Mouse (Mus musculus) forebrain, embryonic 16.5 days (tissue): ENCODE results near the gene Srp68. TPM values are rescaled to one million over a fixed set of nuclear protein-coding genes. Genes with fewer than 3 reads are reported as not detected.
A peak's percentile ranks its signal among the peaks of the same experiment; 100 is the strongest.

ENCODE experiments used
- ATAC-seq: fragments of 200-750 bp; cut with Nextera tagmentation; 2 replicates; pipeline ENCODE4 v1.8.0; 2017; ENCODE audit warnings: mild to moderate bottlenecking, moderate library complexity
- H3K27ac ChIP-seq: fragments of 300-500 bp; sonication (generic); 2 replicates; pipeline ENCODE4 v1.5.1; 2014; ENCODE audit warnings: low read length, control low read depth
- H3K27me3 ChIP-seq: fragments of 300-500 bp; sonication (generic); replicated peaks from 2 replicates; pipeline ENCODE4 v1.6.1; 2014; ENCODE audit warnings: low read length; ENCODE audit not compliant: control insufficient read depth, insufficient read depth
- H3K36me3 ChIP-seq: fragments of 300-500 bp; sonication (generic); 2 replicates; pipeline ENCODE4 v1.6.1; 2014; ENCODE audit not compliant: control insufficient read depth, insufficient read depth
- H3K4me1 ChIP-seq: fragments of 300-500 bp; sonication (generic); replicated peaks from 2 replicates; pipeline ENCODE4 v1.6.1; 2014; ENCODE audit warnings: low read length; ENCODE audit not compliant: control insufficient read depth, insufficient read depth
- H3K4me2 ChIP-seq: fragments of 300-500 bp; sonication (generic); 2 replicates; pipeline ENCODE4 v1.6.1; 2014; ENCODE audit warnings: mild to moderate bottlenecking, low read length, control low read depth
- H3K4me3 ChIP-seq: fragments of 300-500 bp; sonication (generic); replicated peaks from 2 replicates; pipeline ENCODE4 v1.5.1; 2014; ENCODE audit warnings: mild to moderate bottlenecking, low read length, control low read depth
- H3K9ac ChIP-seq: fragments of 300-500 bp; sonication (generic); replicated peaks from 2 replicates; pipeline ENCODE4 v1.6.1; 2014; ENCODE audit warnings: low read depth, low read length, control low read depth
- H3K9me3 ChIP-seq: fragments of 300-500 bp; sonication (generic); 2 replicates; pipeline ENCODE4 v1.6.1; 2016; ENCODE audit warnings: low read length; ENCODE audit not compliant: control insufficient read depth
- WGBS: fragments of 180-500 bp; shearing (Covaris S2); extraction: QIAGEN DNeasy Blood & Tissue Kit; methylation state at CpG from one replicate; pipeline ENCODE4 v1.1.7; 2014; 5-methylcytosine and 5-hydroxymethylcytosine counted together
- polyA plus RNA-seq: library from polyadenylated mRNA; unstranded; fragments of >200 nt; fragmentation: Nextera tagmentation; extraction: Ambion mirVana; gene quantifications from 2 replicates; pipeline ENCODE4 v1.2.1, GENCODE M21; 2015

Gene Srp68
- polyA plus RNA-seq, 1 experiment from 2014 or later: 64.1 TPM

- Histone ChIP-seq H3K4me2 (no peak overlapping the region), H3K4me1 (peaks cover 5% of the 10 kb centered on the region), H3K27me3 (no peaks in the 10 kb centered on the region), H3K9me3 (no peaks in the 10 kb centered on the region), H3K36me3 (peaks cover 6% of the 10 kb centered on the region), H3K27ac (no peak overlapping the region), H3K4me3 (no peak overlapping the region), H3K9ac (no peak overlapping the region)
- ATAC-seq: no peak
- WGBS: 93% methylated on average over 3 of the region's 3 CpGs
Measured at GRCm38 (mm10) chr11:116203150-116203549, 70.9 kb downstream of the Srp68 start.

- peaks cover 5% of the 10 kb centered on the region; the same call in 1 of the 2 replicates for H3K36me3 ChIP-seq
- H3K27ac ChIP-seq: no peak overlapping the region
- peaks cover 13% of the 10 kb centered on the region for H3K4me1 ChIP-seq
- no peak overlapping the region for H3K4me3 ChIP-seq
- no peaks in the 10 kb centered on the region for H3K9me3 ChIP-seq
- H3K27me3 ChIP-seq: no peaks in the 10 kb centered on the region
- WGBS: 90% methylated on average over 2 of the region's 2 CpGs
- ATAC-seq: no peak
- no peak overlapping the region for H3K9ac ChIP-seq
- no peak overlapping the region for H3K4me2 ChIP-seq
Measured at GRCm38 (mm10) chr11:116201151-116201550, 72.9 kb downstream of the Srp68 start.

GRCm38 (mm10) chr11:116198639-116199531, 75.1 kb downstream of the Srp68 start, which contains the start of the genes Ten1 and Acox1:
TSS of gene Ten1 (plus strand) at chr11:116198855.
TSS of gene Acox1 (minus strand) at chr11:116199045.
- ATAC-seq: peak; percentile 98
- H3K9me3 ChIP-seq: no peaks in the 10 kb centered on the region
- peaks cover 5% of the 10 kb centered on the region; the same call in 1 of the 2 replicates for H3K36me3 ChIP-seq
- no peaks in the 10 kb centered on the region for H3K27me3 ChIP-seq
- peaks cover 13% of the 10 kb centered on the region for H3K4me1 ChIP-seq
- peak within 1 kb of the TSS; percentile 81 for H3K9ac ChIP-seq
- peak within 1 kb of the TSS; percentile 72 for H3K4me2 ChIP-seq
- under 1% methylated on average over 62 of the region's 62 CpGs for WGBS
- peak within 1 kb of the TSS; percentile 83 for H3K4me3 ChIP-seq
- H3K27ac ChIP-seq: peak within 1 kb of the TSS; percentile 97

- WGBS: 22% methylated on average over 13 of the region's 13 CpGs
- ATAC-seq: no peak
- Histone ChIP-seq H3K9ac (peak overlapping the region; percentile 81), H3K4me1 (peaks cover 13% of the 10 kb centered on the region), H3K27me3 (no peaks in the 10 kb centered on the region), H3K9me3 (no peaks in the 10 kb centered on the region), H3K36me3 (peaks cover 5% of the 10 kb centered on the region; the same call in 1 of the 2 replicates), H3K27ac (peak overlapping the region; percentile 97), H3K4me3 (peak overlapping the region; percentile 83), H3K4me2 (peak overlapping the region; percentile 69)
Measured at GRCm38 (mm10) chr11:116198132-116198531, 75.9 kb downstream of the Srp68 start.

GRCm38 (mm10) chr11:116197584-116197906, 76.5 kb downstream of the Srp68 start:
- H3K27ac ChIP-seq: no peak overlapping the region
- 89% methylated on average over 6 of the region's 6 CpGs for WGBS
- peak overlapping the region; percentile 69; the same call in 1 of the 2 replicates for H3K4me2 ChIP-seq
- peaks cover 13% of the 10 kb centered on the region for H3K4me1 ChIP-seq
- H3K9me3 ChIP-seq: no peaks in the 10 kb centered on the region
- H3K36me3 ChIP-seq: peaks cover 5% of the 10 kb centered on the region; the same call in 1 of the 2 replicates
- no peak overlapping the region for H3K4me3 ChIP-seq
- H3K9ac ChIP-seq: no peak overlapping the region
- H3K27me3 ChIP-seq: no peaks in the 10 kb centered on the region
- no peak for ATAC-seq

GRCm38 (mm10) chr11:116196866-116197583, 77.0 kb downstream of the Srp68 start:
- Histone ChIP-seq H3K36me3 (peaks cover 5% of the 10 kb centered on the region; the same call in 1 of the 2 replicates), H3K4me1 (peaks cover 13% of the 10 kb centered on the region), H3K27me3 (no peaks in the 10 kb centered on the region), H3K9ac (no peak overlapping the region), H3K4me3 (no peak overlapping the region), H3K27ac (no peak overlapping the region), H3K9me3 (no peaks in the 10 kb centered on the region), H3K4me2 (no peak overlapping the region)
- WGBS: 94% methylated on average over 18 of the region's 18 CpGs
- no peak for ATAC-seq

- WGBS: 91% methylated on average over 3 of the region's 3 CpGs
- Histone ChIP-seq H3K4me2 (no peak overlapping the region), H3K27ac (no peak overlapping the region), H3K4me1 (peaks cover 13% of the 10 kb centered on the region), H3K9me3 (no peaks in the 10 kb centered on the region), H3K27me3 (no peaks in the 10 kb centered on the region), H3K36me3 (peaks cover 6% of the 10 kb centered on the region; the same call in 1 of the 2 replicates), H3K9ac (no peak overlapping the region), H3K4me3 (no peak overlapping the region)
- ATAC-seq: no peak
Measured at GRCm38 (mm10) chr11:116196336-116196735, 77.7 kb downstream of the Srp68 start.

GRCm38 (mm10) chr11:116195252-116195651, 78.8 kb downstream of the Srp68 start:
- Histone ChIP-seq H3K4me1 (peaks cover 13% of the 10 kb centered on the region), H3K4me3 (no peak overlapping the region), H3K27me3 (no peaks in the 10 kb centered on the region), H3K4me2 (no peak overlapping the region), H3K9ac (no peak overlapping the region), H3K36me3 (peaks cover 11% of the 10 kb centered on the region), H3K27ac (no peak overlapping the region), H3K9me3 (no peaks in the 10 kb centered on the region)
- WGBS: 86% methylated on average over 5 of the region's 5 CpGs
- ATAC-seq: no peak
